Mouse (Mus musculus): ENCODE data around the gene Rap1gds1. TPM values are rescaled to one million over a fixed set of nuclear protein-coding genes. Genes with fewer than 3 reads are reported as not detected.

Rap1gds1 gene
- polyA plus RNA-seq, 1 experiment from 2014 or later: 44.1 TPM

DNA sequence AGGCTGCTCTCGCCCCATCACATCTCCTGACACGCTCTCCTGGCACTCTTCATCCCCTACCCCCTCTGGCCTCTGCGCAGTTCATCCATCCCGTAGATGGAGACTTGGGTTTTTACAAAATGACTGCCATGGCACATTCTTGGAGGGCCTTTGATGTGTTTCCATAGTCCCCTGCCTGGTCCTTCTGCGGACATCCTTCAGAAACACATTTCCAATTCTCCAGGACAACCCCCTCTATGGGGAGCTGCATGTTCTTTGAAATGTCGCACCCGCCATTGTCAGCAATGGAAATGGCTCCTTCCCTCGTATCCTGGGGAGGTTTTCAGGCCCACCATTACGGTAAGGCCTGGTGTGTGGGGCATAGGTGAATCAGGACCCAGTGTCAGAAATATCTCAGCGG is 198.6 kb downstream of the Rap1gds1 start:
- H3K4me2 ChIP-seq: no peak overlapping the region
- H3K4me1 ChIP-seq (replicated peaks; ENCODE audit: control insufficient read depth, insufficient read depth, low read length): no peaks in the 10 kb centered on the region
- H3K27me3 ChIP-seq (replicated peaks; ENCODE audit: control insufficient read depth, insufficient read depth, low read length): no peaks in the 10 kb centered on the region
- DNase-seq (ENCODE audit: low spot score): no peak
- ATAC-seq (replicated peaks; ENCODE audit: low FRiP score): no peak
- 87% methylated on average over 10 of the region's 10 CpGs for WGBS
- no peaks in the 10 kb centered on the region for H3K9me3 ChIP-seq (ENCODE audit: control insufficient read depth, low read length)
- H3K9ac ChIP-seq (ENCODE audit: low read depth, low read length): no peak overlapping the region
- no peak overlapping the region for H3K4me3 ChIP-seq (ENCODE audit: low read depth, low read length)
- H3K36me3 ChIP-seq (ENCODE audit: control insufficient read depth, insufficient read depth, low read length): no peaks in the 10 kb centered on the region
- H3K27ac ChIP-seq (ENCODE audit: low read depth, low read length): no peak overlapping the region

DNA sequence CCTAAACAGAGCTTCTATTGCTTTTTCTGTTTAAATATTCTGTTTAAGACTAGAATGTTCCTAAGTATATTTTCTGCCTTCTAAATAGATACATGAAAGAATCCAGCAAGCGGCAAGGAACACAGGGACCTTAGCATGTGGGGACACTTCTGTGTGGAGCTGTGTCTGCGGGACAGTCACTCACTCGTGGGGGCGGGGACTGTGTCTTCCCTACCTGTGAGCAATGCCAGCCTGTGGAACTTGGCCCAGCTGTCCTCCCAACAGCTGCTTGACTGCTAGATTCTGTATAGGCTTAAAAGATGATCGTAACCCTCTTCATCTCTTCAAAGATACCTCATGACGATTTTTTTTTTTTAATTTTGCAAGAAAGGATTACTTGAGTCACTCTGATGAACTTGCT is 199.1 kb downstream of the Rap1gds1 start:
- WGBS: 86% methylated on average over 6 of the region's 6 CpGs
- no peaks in the 10 kb centered on the region for H3K9me3 ChIP-seq (ENCODE audit: control insufficient read depth, low read length)
- H3K9ac ChIP-seq (ENCODE audit: low read depth, low read length): no peak overlapping the region
- ATAC-seq (replicated peaks; ENCODE audit: low FRiP score) (no peak), DNase-seq (ENCODE audit: low spot score) (no peak)
- H3K36me3 ChIP-seq (ENCODE audit: control insufficient read depth, insufficient read depth, low read length): no peaks in the 10 kb centered on the region
- H3K4me2 ChIP-seq: no peak overlapping the region
- H3K27me3 ChIP-seq (replicated peaks; ENCODE audit: control insufficient read depth, insufficient read depth, low read length): no peaks in the 10 kb centered on the region
- H3K4me1 ChIP-seq (replicated peaks; ENCODE audit: control insufficient read depth, insufficient read depth, low read length): no peaks in the 10 kb centered on the region
- no peak overlapping the region for H3K4me3 ChIP-seq (ENCODE audit: low read depth, low read length)
- no peak overlapping the region for H3K27ac ChIP-seq (ENCODE audit: low read depth, low read length)

Other genes with a start within 250 kb of the Rap1gds1 start
- not detected in 2 replicates for gene Stpg2, start 130.5 kb upstream of the Rap1gds1 start, polyA plus RNA-seq (2014; fragmentation: Nextera tagmentation; extraction: Ambion mirVana)

All from liver, embryonic 11.5 days (tissue).